Mouse (Mus musculus) Patski (cell line): Measurements from ENCODE around the gene Cdk12. TPM values are rescaled to one million over a fixed set of nuclear protein-coding genes. Genes with fewer than 3 reads are reported as not detected.

Source experiments
- ATAC-seq: fragments of 100-300 bp; one replicate; pipeline ENCODE4 v1.8.0; 2021
- CTCF ChIA-PET: fragments of 350-600 bp; sonication (Branson Sonifier 250); formaldehyde crosslinking; loops from one replicate; lab custom pipeline; 2022; ENCODE audit warnings: inconsistent platforms; lab: Charles Lee
- POLR2A ChIA-PET: fragments of 350-600 bp; sonication (Branson Sonifier 250); formaldehyde crosslinking; loops from one replicate; lab custom pipeline; 2022; ENCODE audit warnings: antibody characterized with exemption, inconsistent platforms; lab: Charles Lee
- DNase-seq: peaks from one replicate; pipeline ENCODE4 v3.0.0-alpha.2; 2011; ENCODE audit warnings: low read depth, low spot score
- H3K27me3 ChIP-seq: fragments of 371-371 bp; one replicate; pipeline ENCODE4 v1.5.1; 2021
- CTCF ChIP-seq: fragments of 100-300 bp; IDR thresholded peaks from one replicate; pipeline ENCODE4 v1.5.1; 2021
- in situ Hi-C: fragments of 300-500 bp; cut with MboI; formaldehyde crosslinking; loops from 3 replicates; pipeline ENCODE4 v1.11.1; 2018; ENCODE audit warnings: low pct_unique_long_range_greater_than_20kb, mixed read lengths
- polyA plus RNA-seq: library from polyadenylated mRNA; unstranded; gene quantifications from one replicate; pipeline ENCODE4 v1.2.3, GENCODE M21; 2021

Gene Cdk12
- polyA plus RNA-seq, 1 experiment from 2014 or later = 24.8 TPM

GRCm38 (mm10) chr11:98287531-98287930, 84.7 kb downstream of the Cdk12 start:
- ATAC-seq (no peak), DNase-seq (no peak)
- CTCF ChIA-PET = no interaction called here
- in situ Hi-C loops = no loop called here
- POLR2A ChIA-PET = no interaction called here
- TF ChIP-seq CTCF = no peak
- peaks cover 4% of the 10 kb centered on the region for H3K27me3 ChIP-seq

- in situ Hi-C loops = no loop called here
These were observed 85.1 kb downstream of the Cdk12 start for GRCm38 (mm10) chr11:98287961-98288360.

GRCm38 (mm10) chr11:98289873-98290272, 87.0 kb downstream of the Cdk12 start:
- CTCF ChIA-PET = no interaction called here
- H3K27me3 ChIP-seq = peaks cover 4% of the 10 kb centered on the region
- no peak for TF ChIP-seq CTCF
- in situ Hi-C loops = no loop called here
- POLR2A ChIA-PET = no interaction called here
- no peak for DNase-seq
- ATAC-seq = no peak

More at GRCm38 (mm10) chr11:98287961-98288360, 85.1 kb downstream of the Cdk12 start:
- no peak for ATAC-seq
- no peak for DNase-seq
- POLR2A ChIA-PET = no interaction called here
- CTCF ChIA-PET = no interaction called here
- H3K27me3 ChIP-seq = peaks cover 4% of the 10 kb centered on the region
- no peak for TF ChIP-seq CTCF

GRCm38 (mm10) chr11:98290906-98291305, 88.0 kb downstream of the Cdk12 start:
- H3K27me3 ChIP-seq = peaks cover 4% of the 10 kb centered on the region
- ATAC-seq = no peak
- in situ Hi-C loops = no loop called here
- POLR2A ChIA-PET = no interaction called here
- DNase-seq = no peak
- TF ChIP-seq CTCF = no peak
- CTCF ChIA-PET = no interaction called here

GRCm38 (mm10) chr11:98293070-98293469, 90.2 kb downstream of the Cdk12 start:
- no peak for TF ChIP-seq CTCF
- no peak for DNase-seq
- CTCF ChIA-PET = interaction anchor here (1.1 kb wide), 1 partner anchor 50 kb away, joined by 4 read pairs; no protein-coding TSS in a partner anchor
- POLR2A ChIA-PET = no interaction called here
- peaks cover 4% of the 10 kb centered on the region for H3K27me3 ChIP-seq
- in situ Hi-C loops = no loop called here
- no peak for ATAC-seq

GRCm38 (mm10) chr11:98294188-98295012, 91.5 kb downstream of the Cdk12 start:
- peak; percentile 79 for ATAC-seq
- H3K27me3 ChIP-seq = peaks cover 4% of the 10 kb centered on the region
- DNase-seq = no peak
- in situ Hi-C loops = no loop called here
- no peak for TF ChIP-seq CTCF
- CTCF ChIA-PET = interaction anchor here (1.1 kb wide), 1 partner anchor 48 kb away, joined by 4 read pairs; no protein-coding TSS in a partner anchor
- POLR2A ChIA-PET = interaction anchor here (1.0 to 1.1 kb wide), 2 partner anchors 25 to 119 kb away, joined by 3 to 5 read pairs; no protein-coding TSS in a partner anchor

- peaks cover 4% of the 10 kb centered on the region for H3K27me3 ChIP-seq
- in situ Hi-C loops = no loop called here
- DNase-seq (no peak), ATAC-seq (no peak)
- ChIA-PET POLR2A (interaction anchor here (1.0 to 1.1 kb wide), 2 partner anchors 26 to 118 kb away, joined by 3 to 5 read pairs; no protein-coding TSS in a partner anchor), CTCF (interaction anchor here (1.0 kb wide), 1 partner anchor 47 kb away, joined by 3 read pairs; no protein-coding TSS in a partner anchor)
- no peak for TF ChIP-seq CTCF
These were observed 92.2 kb downstream of the Cdk12 start for GRCm38 (mm10) chr11:98295013-98295585.

GRCm38 (mm10) chr11:98296277-98296676, 93.4 kb downstream of the Cdk12 start:
- TF ChIP-seq CTCF = peak; percentile 72
- no peak for ATAC-seq
- ChIA-PET POLR2A (interaction anchor here (0.7 kb wide), 1 partner anchor 18 kb away, joined by 5 read pairs; no protein-coding TSS in a partner anchor), CTCF (interaction anchor here (1.0 kb wide), 1 partner anchor 48 kb away, joined by 3 read pairs; no protein-coding TSS in a partner anchor)
- no peaks in the 10 kb centered on the region for H3K27me3 ChIP-seq
- in situ Hi-C loops = no loop called here
- DNase-seq = no peak

GRCm38 (mm10) chr11:98296916-98297315, 94.1 kb downstream of the Cdk12 start:
- no peaks in the 10 kb centered on the region for H3K27me3 ChIP-seq
- ChIA-PET CTCF (no interaction called here), POLR2A (no interaction called here)
- in situ Hi-C loops = no loop called here
- DNase-seq (no peak), ATAC-seq (no peak)
- no peak for TF ChIP-seq CTCF

GRCm38 (mm10) chr11:98297778-98298177, 94.9 kb downstream of the Cdk12 start:
- in situ Hi-C loops = no loop called here
- POLR2A ChIA-PET = interaction anchor here (0.6 kb wide), 1 partner anchor 80 kb away, joined by 4 read pairs; no protein-coding TSS in a partner anchor
- no peak for DNase-seq
- TF ChIP-seq CTCF = no peak
- no peaks in the 10 kb centered on the region for H3K27me3 ChIP-seq
- no peak for ATAC-seq
- CTCF ChIA-PET = interaction anchor here (1.1 kb wide), 1 partner anchor 44 kb away, joined by 7 read pairs; no protein-coding TSS in a partner anchor
